Mouse (Mus musculus) adrenal gland, adult (tissue): Measurements from ENCODE around the gene Hvcn1.
"Not testable (repeated sequence)": the region's sequence is repeated elsewhere in the genome, so short reads cannot be mapped to it uniquely, and the experiment has no call there.

ENCODE experiments used
- DNase-seq, 2 experiments: peaks; one replicate each; pipeline ENCODE4 v3.0.0; 2022 to 2023; ENCODE audit warnings: low spot score in 1 of 2; ENCODE audit not compliant: inconsistent age in 2 of 2

Hvcn1 gene

DNA sequence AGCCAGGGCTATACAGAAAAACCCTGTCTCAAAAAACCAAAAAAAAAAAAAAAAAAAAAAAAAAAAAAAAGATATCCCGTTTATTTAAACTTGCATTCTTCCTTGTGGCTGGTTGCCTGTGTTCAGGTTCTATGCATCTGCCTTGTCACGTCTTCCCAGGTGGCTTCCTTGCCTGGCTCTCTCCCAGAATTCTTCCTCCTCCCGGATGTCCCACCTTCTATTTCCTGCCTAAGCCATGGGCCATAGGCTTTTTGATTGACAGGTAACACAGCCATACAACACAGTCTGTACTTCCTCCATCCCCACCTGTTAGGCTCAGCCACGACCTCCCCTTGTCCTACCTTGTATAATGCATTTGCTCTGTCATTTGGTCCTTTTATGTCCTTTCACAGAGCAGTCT, at the start of gene Hvcn1:
Gene Hvcn1 (plus strand): TSS at position 330 of the 400 bp plus-strand sequence.
- DNase-seq: no peak

DNA sequence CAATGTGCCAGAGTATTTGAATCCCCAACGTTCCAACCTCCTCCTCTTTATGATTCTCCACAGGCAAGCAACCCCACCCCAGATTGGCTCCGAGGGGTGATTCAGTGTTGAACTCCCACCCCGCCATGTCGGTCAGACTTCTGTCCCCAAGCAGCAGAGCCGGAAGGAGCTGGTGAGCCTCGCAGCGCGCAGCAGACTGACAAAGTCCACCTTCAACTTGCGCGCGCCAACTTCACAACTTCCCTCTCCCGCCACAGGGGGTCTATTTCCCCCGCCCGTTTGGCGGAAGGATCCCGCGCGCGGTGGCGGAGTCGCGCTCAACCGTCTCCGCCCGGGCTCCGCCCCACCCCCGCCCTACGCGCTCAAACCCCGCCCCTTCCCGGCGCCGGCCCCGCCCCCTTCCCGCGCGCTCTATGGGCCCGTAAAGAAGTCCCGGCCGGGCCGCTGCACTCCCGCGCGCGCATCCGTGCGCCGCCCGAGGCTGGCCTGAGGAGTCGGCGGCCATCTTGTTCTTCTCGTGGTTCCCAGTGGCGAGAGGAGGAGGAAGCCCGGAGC, 48.7 kb upstream of the Hvcn1 start, which contains the start of gene Ppp1cc:
Gene Ppp1cc (plus strand): TSS at position 452 of the 555 bp plus-strand sequence.
- DNase-seq: peak; percentile 93 to 97

DNA sequence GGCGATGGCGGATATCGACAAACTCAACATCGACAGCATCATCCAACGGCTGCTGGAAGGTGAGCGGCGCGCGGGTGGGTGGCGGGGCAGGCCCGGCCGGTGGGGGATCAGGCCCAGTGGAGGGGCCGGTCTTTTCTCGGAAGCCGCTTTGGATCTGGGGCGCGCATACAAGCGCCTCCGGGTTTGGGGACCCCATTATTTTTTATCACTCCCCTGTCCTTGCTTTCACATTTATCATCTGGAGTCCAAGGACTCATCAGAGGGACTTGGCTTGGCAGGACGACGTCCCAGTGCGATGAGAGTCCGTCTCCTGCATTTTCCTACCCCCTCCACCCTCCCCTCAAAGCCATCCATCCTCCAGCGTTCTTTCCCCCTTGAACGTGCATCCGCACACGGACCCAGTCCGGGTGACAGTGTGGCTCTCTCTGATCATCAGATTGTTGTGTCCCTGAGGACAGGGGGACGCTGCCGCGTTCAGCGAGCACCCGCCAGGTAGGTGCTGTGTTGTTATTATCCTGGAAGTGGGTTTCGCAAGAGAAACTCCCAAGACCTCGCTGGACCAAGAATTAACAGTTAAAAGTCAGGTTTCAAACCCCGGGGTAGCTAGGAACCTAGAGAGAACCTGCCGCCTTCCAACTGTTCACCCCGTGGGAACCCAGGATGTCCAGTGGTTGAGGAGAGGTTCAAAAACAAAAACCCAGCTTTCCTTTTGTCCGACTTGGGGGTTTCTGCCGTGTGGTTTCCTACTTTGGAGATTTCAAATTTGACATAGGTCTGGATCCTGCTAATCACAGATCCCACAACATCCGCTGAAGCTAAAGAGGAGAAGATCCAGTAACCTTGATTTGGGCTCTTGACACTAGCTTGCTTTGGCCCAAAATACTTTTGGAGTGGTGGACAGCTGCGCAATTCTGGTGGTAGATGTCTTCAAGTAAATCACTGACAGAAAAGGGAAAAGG, 47.8 kb upstream of the Hvcn1 start:
- DNase-seq: peak; percentile 51 to 84

DNA sequence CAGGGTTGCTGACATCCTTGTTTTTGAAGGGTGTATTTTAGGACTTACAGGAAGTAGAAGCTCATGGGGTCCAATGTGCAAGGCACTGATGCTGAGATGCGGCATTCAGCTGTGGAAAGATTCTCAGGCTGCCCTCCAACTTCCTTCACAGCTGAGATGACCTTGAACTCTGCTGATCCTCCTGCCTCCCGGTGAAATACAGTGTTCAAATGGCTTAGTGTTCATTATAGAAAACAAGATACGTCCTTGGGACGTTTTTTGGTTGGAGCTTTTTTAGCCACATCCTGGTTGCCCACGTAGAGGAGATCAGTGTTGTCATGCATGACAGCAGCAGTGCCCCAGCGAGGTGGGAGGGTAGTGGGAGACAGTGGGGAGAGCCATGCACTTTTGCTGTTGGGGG, 43.4 kb upstream of the Hvcn1 start:
- DNase-seq: peak in 1 of 2 experiments; percentile 77

DNA sequence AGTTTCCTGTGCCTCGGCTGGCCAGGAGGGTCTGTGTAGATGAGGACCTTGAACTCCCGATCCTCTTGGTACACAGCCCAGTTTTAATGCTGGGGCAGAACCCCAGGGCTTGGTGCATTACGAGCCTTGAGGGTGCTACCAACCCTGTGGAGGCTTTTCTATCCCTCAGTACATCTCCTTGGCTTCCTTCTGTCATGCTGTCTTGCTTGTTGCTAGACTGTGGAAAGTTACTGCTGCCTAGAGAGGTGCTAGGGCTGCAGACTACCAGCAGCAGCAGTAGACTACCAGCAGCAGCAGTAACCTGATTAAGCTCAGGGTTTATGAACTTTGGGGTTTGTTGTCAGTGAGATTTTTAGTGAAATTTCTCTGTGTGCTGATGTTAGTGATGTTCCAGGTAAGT, 42.6 kb upstream of the Hvcn1 start:
- DNase-seq: peak in 1 of 2 experiments; percentile 63

DNA sequence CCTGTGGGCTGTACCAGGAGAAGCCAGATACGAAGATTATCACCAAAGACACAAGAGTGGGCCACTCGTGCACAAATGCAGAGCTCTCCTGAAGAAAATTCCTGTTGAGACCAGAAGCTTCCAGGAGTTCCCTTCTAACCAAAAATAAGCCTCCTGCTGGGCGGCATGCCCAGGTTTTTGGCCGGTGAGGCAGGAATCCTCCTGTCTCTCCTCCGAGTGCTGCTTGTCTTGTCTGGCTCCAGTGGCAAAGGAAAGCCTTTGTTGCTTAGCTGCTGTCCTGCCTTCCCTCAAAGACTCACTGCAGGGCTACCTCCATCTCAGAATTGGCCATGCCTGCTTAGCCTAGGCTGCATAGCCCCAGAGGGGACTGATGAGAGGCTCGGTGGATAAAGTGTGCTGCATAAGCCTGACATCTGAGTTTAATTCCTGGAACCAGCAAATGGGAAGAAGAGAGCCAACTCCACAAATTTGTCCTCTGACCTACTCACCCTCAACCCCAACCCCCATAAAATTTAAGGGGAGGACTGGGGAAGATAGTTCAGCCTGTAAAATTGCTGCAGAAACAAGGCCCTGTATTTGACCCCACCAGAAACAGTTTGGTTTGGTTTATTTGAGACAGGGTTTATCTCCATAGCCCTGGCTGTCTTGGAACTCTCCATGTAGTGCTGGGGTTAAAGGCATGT, 41.2 kb upstream of the Hvcn1 start:
- peak in 1 of 2 experiments; percentile 59 for DNase-seq

DNA sequence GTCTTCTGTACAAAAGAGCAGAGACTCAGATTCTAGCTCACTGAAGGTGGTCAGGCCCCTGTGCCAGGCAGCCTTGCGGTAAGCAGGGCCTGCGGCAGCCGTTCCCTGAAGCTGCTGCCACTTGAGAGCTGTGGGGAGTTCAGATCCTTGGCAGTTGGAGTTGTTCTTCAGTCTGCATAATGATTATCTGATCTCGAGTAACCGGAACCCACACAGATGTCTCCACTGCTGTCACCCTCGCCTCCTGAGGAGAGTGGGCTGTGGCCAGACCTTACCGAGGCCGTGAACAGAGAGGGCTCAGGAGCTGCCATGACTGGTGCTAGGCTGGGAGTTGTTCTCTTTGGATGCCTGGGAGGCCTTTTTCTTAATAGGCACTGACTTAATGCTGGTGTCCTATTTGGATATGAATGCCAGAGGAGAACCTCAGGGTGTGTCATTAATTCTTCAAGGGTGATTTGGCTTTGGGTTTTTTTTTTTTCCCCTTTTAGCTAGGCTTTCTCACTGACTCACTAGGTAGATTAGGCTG, 39.9 kb upstream of the Hvcn1 start:
- DNase-seq: peak in 1 of 2 experiments; percentile 56

DNA sequence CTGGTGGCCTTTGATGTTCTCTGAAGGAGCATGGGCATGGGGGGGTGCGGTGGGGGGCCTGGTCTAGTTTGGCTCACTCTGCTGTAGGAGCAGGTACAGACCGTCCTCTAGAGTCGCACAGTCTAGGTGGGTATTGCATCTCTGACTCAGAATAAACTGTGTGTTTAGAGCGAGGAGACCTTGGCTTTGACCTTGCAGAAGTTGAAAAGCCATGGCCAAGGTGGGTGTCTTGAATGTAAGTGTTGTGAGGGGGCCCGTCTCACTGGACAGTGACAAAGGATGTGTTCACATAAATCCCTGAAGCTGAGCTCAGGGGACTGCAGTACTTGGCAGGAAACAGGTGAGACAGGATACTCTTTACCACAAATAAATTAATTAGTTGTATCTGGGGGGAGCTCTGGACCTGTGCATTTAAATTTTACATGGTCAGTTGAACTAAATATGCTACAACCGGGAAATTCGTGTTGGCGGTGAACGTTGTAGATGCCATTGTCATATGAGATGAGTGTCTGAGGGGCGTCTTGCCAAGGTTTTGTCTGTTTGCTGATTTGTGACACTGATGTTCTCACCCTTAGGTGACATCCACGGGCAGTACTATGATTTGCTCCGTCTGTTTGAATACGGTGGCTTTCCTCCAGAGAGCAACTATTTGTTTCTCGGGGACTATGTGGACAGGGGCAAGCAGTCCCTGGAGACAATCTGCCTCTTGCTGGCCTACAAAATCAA, 38.1 kb upstream of the Hvcn1 start:
- DNase-seq: peak; percentile 51 to 65

DNA sequence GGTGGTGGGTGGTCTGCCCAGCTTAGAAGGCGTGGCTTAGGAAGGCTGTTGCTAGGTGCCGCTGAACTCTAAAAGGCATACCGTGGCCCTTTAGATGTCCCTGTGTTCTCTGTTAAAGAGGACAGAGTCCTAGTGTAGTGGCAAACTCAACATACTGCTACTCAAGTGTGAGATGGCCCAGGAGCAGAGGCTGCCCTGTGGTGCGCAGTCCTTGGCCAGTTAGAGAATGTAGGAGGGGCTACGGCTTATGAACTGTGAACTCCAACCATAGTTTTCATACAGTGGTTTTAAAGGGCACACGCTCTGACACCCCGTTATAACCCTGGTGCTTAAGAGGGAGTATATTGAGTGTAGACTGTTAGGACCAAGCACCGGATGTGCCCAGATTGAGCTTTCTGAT, 35.5 kb upstream of the Hvcn1 start:
- no peak for DNase-seq

DNA sequence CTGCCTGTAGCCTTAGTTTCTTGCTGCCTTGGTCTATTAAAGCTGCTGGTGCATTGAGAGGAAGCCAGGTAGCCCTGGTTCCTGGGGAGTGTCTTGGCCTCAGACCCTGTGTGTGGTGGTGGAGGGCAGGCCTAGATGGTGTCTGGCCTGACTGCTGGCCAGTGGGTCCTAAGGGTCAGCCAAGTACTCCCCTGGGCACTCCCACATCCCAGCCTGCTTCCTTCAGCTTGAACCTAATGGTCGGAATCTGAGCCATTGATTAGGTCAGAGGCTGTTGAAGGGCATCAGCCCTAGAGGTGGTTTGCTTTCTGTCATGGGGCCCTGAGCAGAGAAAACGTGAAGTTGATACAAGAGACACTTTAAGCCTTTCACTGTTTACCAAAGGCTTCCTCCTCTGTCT, 31.2 kb upstream of the Hvcn1 start:
- DNase-seq: peak in 1 of 2 experiments; percentile 32

DNA sequence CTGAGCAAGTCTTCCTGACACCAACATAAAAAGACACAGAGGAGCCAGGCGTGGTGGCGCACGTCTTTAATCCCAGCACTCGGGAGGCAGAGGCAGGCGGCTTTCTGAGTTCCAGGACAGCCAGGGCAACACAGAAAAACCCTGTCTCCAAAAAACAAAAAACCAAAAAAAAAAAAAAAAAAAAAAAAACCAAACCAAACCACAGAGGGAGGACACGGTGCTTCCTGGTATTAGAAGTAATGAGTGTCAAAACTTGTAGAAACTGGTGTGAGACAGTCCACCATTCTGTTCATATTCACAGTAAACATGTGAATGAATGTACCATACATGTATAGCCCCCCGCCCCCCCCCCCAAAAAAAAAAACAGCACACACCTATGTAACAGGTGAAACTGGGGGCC, 30.6 kb upstream of the Hvcn1 start:
- no peak for DNase-seq

DNA sequence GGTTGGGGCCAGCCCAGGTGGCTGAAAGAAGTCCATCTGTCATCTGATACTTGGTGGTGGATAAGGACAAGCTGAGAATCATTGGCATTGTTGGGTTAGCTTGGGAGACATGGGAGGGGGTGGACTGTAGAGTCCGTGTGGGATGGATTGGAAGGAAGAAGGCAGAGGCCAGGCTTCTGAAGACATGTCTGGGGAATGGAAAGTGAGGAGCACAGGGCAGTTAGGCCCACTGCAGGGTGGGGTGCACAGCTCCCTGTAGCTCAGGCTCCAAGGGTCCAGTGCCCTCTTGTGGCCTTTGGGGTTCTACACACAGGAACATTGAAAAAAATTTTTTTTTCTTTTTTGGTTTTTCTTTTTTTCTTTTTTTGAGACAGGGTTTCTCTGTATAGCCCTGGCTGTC, 30.2 kb upstream of the Hvcn1 start:
- peak; percentile 56 to 77 for DNase-seq

DNA sequence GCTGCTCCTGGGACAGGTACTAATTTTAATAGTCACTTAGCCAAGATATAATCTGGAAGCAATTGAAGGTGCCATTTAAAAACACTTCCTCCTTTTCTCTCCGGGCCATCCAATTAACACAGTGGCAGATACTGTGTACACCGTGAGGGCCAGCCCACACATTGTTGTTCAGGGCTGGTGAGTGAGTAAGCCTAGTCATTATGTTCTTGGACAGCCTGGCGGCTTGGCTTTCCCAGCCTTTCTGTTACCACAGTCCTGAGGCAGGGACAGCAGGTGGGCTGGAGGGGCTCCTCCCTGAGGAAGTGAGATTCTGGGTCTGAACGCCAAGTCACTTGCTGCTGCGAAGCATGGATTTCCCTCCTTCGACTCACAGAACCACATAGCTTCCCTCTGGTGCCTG, 26.9 kb upstream of the Hvcn1 start:
- DNase-seq: peak in 1 of 2 experiments; percentile 19

DNA sequence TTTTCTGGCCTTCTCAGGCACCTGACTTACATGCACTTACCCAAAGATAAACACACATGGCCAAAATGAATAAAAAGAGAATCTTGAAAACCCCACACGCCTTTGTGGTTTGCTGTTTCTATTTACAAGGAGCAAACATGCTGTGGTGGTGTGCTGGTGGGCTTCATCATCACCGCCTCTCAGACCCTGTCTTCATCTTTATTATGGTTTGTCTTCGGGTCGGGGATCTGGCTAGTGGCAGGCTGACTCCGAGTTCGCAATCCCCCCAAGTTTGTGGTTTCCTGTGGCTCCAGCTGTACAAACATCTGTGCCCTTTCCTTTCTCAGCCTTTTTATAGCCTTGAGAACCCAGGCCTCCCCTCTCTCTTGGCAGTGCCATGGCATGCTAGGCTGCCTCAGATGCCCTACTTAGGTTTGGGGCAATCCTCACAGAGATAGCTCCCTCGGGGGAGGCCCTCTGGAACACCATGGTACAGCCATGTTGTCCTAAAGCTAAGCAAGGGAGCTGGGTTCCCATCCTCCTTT, 22.3 kb upstream of the Hvcn1 start:
- no peak for DNase-seq

DNA sequence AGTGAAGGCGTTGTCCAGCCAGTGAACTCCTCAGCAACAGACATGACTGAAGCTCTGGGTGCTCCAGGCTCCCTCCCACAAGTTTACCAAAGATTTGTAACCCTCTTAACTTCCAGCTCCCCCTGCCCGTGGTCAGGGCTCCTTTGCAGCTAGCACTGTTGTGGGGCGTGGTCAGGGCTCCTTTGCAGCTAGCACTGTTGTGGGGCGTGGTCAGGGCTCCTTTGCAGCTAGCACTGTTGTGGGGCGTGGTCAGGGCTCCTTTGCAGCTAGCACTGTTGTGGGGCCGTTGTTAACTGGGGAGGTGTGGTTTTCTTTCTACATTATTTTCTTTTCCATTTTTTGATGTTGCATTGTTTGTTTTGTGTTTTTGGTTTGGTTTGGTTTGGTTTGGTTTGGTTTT, 21.7 kb upstream of the Hvcn1 start:
- not testable (repeated sequence) for DNase-seq

DNA sequence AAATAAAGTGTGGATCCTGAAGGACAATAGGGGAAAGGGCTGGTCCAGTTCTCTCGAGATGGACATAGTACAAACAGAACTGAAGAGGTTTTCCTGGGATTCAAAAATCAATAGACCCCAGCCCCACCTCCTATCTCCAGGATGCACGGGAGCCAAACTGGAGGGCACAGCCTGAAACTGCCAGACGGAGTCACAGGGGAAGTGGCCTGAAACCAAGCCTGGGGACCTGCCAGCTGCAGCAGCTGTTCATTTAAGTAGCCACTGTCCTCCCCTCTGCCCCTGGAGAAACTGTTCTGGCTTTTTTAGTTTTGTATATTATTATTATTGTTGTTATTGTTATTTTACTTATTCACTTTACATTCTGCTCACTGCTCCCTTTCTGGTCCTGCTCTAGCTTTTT, 17.5 kb upstream of the Hvcn1 start:
- no peak for DNase-seq

DNA sequence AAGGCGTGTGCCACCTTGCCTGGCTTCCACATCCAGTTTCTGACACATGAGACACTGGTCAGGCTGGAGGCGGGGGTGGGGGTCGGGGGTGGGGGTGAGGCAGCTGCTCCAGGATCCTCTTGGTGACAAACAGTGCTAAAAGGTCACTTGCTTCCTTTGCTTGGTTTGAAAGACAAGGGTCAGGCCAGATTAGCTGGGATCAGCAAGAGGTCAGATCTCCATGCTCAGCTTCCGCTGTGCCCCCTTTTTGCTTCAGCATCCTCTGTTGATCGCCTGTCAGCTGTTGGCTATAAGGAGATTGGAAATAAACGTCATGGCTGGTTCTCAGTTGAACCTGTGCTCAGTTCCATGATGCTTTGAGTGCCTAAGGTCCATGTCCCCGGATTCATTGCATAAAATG, 16.1 kb upstream of the Hvcn1 start:
- no peak for DNase-seq

DNA sequence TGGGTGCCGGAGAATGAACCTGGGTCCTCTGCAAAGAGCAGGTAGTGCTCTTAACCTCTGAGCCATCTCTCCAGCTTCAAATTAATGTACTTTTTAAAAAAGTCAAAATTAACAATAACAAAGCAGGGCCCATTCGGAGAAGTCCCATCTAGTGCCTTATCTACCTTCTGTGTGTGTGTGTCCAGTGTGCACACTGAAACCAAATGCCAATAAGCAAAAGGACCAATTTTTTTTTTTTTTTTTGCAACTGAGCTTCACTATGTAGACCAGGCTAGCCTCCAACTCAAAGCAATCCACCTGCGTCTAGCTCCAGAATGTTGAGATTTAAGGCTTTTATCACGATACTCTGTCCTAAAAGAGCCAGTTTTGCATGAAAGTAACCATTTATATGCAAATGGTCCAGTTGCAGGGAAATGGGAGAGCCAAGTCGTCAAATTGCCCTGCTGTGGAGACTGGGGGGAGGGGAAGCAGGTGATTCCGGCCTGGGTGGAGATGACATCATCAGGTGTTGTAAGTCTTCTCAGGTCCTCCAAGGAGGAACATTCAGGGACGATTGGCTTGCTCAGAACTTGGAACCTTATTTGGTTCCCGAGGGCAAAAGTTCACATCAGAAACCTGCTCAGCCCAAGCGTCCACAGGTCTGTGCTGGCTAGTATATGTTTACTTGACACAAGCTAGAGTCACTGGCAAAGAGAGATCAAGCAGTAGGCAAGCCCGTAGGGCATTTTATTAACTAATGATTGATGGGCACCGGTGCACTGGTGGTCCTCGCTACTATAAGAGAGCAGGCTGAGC, 15.1 kb upstream of the Hvcn1 start:
- DNase-seq: no peak

DNA sequence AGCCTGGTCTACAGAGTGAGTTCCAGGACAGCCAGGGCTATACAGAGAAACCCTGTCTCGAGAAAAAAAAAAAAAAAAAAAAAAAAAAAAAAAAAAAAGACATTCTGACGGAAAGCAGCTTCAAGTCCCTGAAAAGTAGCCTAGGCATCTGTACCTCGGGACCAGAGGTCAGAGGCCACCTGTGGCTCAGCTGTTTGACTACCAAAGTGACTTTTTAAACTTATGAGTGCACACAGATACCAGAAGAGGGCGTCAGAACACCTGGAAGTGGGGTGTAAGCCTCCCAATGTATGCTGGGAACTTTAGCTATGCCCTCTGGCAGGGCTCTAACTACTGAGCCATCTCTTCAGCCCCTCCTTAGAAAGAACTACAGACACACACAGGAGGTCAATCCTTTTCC, 14.3 kb upstream of the Hvcn1 start:
- no peak for DNase-seq

DNA sequence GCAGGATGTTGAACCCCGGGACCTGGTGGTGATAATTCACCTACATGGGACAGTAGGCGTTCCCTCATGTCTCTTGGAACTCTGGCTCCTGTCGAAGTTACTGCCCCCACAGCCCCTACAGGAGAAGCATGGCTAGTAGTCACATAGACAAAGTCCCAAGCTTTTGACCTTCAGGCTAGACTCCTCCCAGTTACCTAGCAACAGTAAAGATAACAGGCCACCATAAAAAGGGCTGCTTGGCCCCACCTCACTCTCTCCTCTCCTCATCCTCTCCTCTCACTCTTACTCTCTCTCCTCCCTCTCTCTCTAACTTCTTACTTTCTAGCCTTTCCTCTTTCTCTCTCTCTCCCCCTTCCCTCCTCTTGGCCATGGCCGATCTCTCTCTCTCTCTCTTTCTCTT, 5.7 kb upstream of the Hvcn1 start:
- no peak for DNase-seq
